Mouse (Mus musculus) layer of hippocampus, postnatal 36 days (tissue): ENCODE results near the gene Fastk. TPM values are rescaled to one million over a fixed set of nuclear protein-coding genes. Genes with fewer than 3 reads are reported as not detected.

ENCODE experiments used
- DNase-seq, 2 experiments: peaks; one replicate each; pipeline ENCODE4 v3.0.0; 2022
- total RNA-seq, 2 experiments: library from RNA; stranded (reverse); gene quantifications; 2 replicates each; pipeline ENCODE4 v1.2.3; 2021

The Fastk gene
- total RNA-seq, 2 experiments from 2014 or later: 121 to 144 TPM

DNA sequence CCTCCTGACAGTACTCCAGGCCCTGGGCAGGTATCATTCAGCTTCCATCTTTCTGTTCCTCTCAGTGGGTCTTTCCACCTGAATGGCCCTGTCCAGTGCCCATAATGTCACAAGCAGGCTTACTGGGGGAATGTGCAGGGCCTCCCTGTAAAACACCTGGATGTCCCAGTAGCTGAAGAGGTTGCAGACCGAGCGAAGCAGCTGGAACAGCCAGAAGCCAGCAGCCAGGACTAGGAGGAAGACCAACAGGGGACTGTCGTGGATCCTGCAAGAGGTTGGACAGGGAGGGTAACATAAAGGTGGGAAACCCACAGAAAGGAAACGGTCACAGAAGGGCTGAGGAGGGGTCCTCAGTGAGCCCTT is 55.4 kb downstream of the Fastk start:
- no peak for DNase-seq

DNA sequence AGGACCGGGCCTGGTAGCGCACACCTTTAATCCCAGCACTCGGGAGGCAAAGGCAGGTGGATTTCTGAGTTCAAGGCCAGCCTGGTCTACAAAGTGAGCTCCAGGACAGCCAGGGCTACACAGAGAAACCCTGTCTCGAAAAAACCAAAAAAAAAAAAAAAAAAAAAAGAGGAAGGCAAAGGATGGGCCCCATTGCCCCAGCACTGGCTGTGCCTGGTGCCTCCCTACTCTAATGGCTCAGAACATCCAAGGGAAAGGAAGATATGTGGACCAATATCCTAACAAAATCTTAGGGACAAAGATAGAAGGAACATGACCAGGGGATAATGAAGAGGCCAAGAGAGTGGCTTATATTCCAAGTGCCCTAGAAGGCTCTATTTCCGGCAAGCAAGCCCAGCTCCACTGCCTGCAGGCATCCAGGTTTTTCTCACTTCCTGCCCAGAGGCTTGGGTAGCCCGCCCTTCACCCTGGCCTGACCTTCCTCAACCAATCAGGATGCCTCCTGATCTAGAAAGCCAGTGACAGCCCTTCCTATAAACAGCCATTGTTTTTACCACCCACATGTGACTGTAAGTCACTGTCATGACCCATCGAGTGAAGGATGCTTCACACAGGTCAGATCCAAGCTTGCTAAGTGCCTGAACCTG is 56.0 kb downstream of the Fastk start:
- no peak for DNase-seq

Other genes with a start within 250 kb of the Fastk start
- gene Kcnh2, start 93.7 kb downstream of the Fastk start, total RNA-seq: 10 to 100 TPM; 21.3 to 23.7 TPM
- gene Nos3, start 80.5 kb downstream of the Fastk start, total RNA-seq: 1 to 10 TPM; 6.1 to 6.4 TPM
- 1 to 10 TPM; 3.0 to 4.2 TPM for gene Atg9b, start 53.1 kb downstream of the Fastk start, total RNA-seq
- gene Abcb8, start 51.6 kb downstream of the Fastk start, total RNA-seq: 10 to 100 TPM; 51.9 to 58.7 TPM
- gene Asic3, start 31.9 kb downstream of the Fastk start, total RNA-seq: under 1 TPM in 1 of 2 experiments, not detected in 1; 0.23 TPM
- gene Cdk5, start 21.8 kb downstream of the Fastk start, total RNA-seq: 100 to 1,000 TPM; 122 TPM
- 10 to 100 TPM; 25.6 to 33.2 TPM for gene Slc4a2, start 21.4 kb downstream of the Fastk start, total RNA-seq
- gene Tmub1, start 2.6 kb upstream of the Fastk start, total RNA-seq: 10 to 100 TPM; 18.6 to 19.8 TPM
- 100 to 1,000 TPM; 635 to 641 TPM for gene Agap3, start 6.9 kb upstream of the Fastk start, total RNA-seq
- gene Gbx1, start 81.9 kb upstream of the Fastk start, total RNA-seq: not detected
- gene Asb10, start 95.7 kb upstream of the Fastk start, total RNA-seq: under 1 TPM in 1 of 2 experiments, not detected in 1; 0.25 TPM
- gene 4931409K22Rik, start 111.5 kb upstream of the Fastk start, total RNA-seq: not detected
- 10 to 100 TPM; 74.5 to 77.3 TPM for gene Abcf2, start 132.2 kb upstream of the Fastk start, total RNA-seq
- gene Chpf2, start 141.5 kb upstream of the Fastk start, total RNA-seq: 10 to 100 TPM; 58.0 to 61.2 TPM
- 10 to 100 TPM; 88.0 to 89.8 TPM for gene Smarcd3, start 179.1 kb upstream of the Fastk start, total RNA-seq
- gene Nub1, start 240.2 kb upstream of the Fastk start, total RNA-seq: 10 to 100 TPM; 63.3 to 65.9 TPM